Mouse (Mus musculus) urinary bladder, postnatal 4 days (tissue): Measurements from ENCODE around the gene Rab33b.
"Not testable (repeated sequence)": the region's sequence is repeated elsewhere in the genome, so short reads cannot be mapped to it uniquely, and the experiment has no call there.

Experiments
- DNase-seq, 2 experiments: peaks; one replicate each; pipeline ENCODE4 v3.0.0; 2021 to 2022; ENCODE audit warnings: low spot score in 2 of 2

Rab33b gene

DNA sequence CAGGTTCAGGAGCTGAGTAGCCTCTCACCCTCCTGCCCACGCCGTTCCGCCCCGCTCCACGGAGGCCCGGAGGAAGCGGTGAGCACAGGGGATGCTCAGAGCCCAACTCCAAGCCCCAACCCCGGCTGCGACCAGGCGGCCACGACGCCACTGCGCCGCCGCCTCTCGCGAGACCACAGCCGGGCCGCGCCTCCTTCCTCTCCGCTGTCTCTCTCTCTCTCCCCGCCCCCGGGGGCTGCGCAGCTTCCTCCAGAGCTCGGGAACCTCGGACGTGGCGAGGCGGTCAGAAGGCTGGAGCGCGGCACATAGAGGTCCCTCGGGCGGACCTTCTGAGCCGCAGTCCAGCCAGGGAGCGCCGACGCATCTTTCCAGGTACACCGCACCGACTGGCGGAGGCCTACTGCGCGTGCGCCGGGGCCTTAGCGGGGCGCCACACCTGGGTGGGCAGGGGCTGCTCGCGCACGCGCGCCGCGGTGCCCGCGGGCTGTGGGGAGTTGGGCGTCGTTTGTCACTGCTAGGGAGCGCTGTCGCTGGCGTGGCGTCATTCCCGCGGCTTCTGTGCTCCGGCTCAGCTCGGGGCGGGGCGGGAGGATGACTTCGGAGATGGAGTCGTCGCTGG is at the start of gene Rab33b:
Gene Rab33b, plus strand, starts transcription at position 180 of the 619 bp plus-strand sequence.
- peak; percentile 97 to 98 for DNase-seq

DNA sequence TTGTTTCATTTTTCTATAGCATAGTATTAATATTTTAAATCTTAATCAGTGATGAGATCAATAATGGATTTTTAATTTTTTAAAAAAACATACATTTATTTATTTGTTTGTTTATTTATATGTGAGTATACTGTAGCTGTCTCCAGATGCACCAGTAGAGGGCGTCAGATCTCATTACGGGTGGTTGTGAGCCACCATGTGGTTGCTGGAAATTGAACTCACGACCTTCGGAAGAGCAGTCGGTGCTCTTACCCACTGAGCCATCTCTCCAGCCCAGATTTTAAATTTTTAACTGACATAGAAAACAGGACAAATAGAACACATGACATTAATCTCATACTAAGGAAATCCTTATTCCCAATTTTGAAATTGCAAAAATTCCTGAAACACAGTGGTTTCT is 49.4 kb upstream of the Rab33b start:
- DNase-seq: not testable (repeated sequence)

DNA sequence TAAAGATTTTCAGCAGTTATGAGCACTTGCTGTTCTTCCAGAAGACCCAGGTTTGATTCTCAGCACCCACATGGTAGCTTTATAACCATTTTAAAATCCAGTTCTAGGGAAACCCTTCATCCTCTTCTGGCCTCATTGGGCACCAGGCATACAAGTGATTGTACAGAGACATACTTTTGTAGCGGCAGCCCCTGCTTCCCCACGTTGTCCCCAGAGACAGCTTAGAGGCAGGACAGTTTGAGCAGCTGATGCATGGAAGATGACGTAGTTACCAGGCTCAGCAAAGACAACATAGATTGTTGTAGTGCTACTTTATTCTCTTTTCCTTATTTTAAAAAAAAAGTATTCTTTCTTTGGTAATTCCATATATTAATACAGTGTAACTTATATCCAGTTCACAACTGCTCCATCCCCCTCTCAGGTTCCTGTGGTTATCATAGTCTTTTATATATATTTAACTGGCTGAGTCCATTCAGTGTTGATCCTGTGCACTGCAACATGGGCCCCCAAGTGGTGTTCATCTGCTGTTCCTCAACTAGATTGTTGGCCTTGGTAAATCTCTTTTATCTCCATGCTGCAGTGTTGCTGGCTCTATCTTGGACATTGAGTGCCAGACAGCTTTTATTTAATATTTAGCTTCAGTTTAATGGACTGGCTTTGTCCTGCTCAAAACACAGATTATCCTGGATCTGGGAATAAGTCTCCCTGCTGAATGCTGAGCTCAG is 48.7 kb upstream of the Rab33b start:
- no peak for DNase-seq

DNA sequence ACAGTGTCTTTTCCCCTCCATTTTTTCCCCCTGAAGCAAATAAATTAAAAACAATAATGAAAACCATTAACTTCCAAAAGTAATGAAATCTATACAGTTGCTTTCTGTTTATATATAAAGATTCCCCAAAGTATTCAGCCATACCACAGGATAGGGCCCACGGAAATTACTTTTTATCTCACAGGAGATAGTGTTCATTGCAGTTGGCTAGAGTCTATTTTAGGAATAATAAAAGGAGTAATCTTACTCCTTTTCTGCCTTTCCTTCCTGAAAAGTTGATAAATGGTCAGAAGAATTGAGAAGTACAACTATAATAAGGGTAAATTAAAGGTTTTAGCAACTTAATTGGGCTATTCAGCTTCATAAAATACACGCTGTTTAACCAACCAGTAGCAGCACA is 15.2 kb upstream of the Rab33b start:
- DNase-seq: no peak

DNA sequence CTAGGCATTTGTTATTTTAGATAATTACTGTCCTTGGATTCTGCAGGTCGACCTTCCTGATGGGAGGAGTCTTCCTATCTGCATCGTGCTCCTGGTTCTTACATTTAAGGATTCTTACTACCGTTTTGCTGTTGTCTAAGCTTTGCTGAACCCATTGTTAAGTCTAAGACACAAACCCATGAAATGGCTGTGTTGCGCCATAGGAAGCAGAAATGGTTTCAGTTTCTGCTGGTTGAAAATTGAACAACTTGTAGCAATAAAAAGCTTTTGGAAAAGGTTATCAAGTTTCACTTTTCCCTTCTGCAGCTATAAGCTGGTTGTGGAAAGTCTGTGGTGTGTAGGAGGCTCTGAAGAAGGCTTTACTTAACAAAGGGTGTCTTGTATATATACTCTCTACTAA is 8.0 kb upstream of the Rab33b start:
- no peak for DNase-seq

DNA sequence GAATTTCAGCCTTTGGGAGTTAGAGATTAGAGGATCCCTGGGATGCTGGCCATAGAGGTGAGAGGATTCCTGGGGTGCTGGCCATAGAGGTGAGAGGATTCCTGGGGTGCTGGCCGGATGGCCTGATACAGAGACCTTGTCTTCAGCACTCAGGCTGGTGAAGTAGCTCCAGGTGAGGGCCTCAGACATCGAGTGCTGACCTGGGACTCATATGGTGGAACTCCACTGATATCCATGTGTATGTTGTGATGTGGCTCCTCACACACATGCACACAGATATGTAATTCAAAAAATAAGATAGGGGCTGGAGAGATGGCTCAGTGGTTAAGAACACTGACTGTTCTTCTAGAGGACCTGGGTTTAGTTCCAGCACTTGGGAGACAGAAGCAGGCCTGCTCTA is 3.8 kb upstream of the Rab33b start:
- DNase-seq: no peak

DNA sequence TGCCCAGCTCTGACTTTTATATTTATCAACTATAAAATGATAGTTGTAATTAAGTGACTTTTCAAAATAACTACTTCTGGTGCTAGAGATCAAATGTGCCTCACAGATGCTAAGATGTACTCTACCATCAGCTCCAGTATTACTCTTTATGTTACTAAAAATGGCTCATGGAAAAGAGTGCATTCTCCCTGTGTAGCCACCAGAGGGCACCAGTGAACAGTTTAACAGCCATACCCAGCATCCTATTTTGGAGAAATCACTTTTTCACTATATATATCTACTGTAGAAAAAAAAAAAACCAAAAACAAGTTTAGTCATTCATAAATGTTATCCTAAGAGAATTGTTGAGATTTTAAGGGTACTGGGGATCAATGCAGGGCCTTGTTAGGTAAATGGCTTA is 2.7 kb upstream of the Rab33b start:
- DNase-seq: no peak

DNA sequence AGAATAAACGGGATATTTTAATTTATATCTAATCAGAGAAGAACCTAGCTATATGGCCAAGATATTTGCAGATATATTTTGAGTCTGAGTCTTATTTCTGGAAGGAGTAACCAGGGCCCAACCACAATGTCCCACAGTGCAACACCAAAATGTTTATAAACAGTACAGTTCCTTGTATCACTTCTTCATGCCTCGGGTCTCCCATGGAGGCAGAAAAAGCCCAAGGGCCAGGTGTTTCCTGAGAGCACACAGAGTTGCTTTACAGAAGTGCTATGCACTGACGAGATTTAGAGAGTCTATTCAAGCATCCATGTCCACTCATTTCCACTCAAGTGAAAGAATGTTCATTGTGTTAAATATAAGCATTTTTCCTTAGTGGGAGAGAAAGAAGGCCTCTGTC is 1.8 kb upstream of the Rab33b start:
- DNase-seq: no peak

DNA sequence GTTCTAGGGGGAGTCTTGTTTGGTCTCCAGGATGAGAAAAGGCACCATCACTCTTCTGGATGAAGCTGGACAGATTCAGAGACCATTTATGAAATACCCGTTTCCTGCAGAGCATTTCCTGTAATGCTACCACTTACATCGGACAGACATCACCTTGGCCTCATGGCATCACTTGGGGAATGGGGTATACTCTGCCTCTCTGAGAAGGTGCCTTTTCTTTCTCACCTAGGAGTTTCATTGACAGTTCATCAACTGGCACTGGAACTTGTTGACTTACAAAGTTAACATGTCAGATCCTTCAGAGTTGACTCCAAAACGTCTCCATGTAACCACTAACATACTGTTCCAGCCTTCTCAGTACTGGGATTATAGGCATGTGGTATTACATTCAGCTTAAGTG is 939 bp upstream of the Rab33b start:
- no peak for DNase-seq

DNA sequence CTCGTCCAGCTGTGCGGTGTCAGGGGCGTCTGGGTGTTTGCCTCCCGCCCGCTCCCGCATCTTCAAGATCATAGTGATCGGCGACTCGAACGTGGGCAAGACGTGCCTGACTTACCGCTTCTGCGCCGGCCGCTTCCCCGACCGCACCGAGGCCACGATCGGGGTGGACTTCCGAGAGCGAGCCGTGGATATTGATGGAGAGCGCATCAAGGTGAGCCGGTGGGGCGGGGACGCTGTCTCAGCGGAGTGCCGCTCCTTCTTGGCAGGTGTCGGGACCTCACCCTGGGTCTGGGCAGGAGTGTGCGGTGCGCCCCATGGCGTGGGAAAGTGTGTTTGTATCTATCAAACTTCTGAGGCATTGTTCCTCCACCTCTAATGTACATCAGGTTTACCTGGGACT is 650 bp downstream of the Rab33b start:
- no peak for DNase-seq

DNA sequence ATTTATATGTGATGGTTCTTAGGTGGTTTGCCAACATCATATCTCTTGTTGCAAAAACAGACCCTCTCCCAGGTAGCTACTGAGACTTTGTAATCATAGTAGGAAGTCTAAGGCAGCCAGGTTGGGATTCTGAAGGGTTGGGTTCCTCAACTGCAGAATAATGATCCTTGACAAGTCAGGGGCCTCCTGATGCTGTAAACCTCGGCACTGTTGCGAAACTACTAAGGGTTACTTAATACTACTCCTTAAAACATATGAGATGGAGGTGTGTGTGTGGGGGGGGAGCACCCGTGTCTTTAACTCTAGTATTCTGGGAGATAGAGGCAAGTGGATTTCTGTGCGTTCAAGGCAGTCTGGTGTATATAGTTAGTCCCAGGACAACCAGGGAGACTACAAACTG is 1.6 kb downstream of the Rab33b start:
- DNase-seq: no peak

DNA sequence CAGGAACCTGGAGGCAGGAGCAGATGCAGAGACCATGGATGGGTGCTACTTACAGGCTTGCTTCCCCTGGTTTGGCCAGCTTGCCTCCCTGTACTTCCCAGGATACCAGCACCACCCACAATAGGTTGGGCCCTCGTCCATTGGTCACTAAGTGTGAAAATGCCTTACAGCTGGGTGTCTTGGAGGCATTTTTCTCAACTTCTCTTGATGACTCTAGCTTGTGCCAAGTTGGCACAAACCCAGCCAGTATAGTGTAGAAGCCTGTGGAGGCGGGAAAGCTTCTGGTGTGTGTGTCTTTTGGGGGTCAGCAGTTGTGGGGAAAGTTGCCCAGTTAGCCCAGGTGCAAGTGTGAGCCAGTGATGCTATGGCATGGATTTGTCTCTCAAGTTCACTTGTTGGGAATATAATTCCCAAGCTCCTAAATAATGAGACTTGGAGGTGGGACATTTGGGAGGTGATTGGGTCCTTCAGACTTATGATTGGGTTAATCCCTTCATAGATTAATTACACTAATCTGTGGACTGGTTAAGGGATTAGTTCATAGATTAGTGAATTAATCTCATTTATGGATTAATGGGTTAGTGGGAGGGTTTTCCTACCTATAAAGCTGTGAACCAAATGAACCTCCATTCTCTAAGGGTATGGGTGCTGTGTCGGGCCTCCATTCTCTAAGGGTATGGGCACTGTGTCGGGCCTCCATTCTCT is 2.9 kb downstream of the Rab33b start:
- DNase-seq: no peak

DNA sequence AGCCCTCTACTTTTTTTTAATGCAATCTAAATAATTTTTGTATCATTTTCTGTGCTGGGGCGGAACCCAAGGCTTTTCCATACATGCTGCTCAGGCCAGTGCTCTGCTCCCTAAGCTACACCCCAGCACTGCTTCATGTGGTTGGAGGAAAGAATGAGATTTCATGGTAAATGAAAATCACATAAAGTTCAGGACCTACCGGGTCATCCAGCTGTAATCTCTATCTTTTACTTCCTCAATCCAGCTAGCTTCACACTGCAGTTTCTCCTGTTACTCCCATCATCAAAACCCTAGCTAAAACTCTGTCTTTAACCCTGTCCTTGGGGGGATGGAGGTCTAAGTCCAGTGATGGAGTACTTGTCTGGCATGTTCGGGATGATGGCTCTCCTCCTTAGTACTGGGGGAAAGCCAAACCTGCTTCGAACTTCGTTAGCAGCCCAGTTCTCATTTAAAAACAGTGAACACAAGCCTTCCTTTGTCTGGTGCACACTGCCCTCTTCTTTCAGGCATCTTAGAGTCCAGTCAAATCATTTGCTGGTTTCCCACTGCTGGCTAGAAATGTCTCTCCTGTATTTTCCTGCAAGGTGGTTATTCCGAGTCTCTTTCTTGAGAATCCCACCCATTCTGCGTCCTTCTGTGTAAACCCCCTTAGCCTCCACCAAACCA is 6.5 kb downstream of the Rab33b start:
- DNase-seq: no peak

DNA sequence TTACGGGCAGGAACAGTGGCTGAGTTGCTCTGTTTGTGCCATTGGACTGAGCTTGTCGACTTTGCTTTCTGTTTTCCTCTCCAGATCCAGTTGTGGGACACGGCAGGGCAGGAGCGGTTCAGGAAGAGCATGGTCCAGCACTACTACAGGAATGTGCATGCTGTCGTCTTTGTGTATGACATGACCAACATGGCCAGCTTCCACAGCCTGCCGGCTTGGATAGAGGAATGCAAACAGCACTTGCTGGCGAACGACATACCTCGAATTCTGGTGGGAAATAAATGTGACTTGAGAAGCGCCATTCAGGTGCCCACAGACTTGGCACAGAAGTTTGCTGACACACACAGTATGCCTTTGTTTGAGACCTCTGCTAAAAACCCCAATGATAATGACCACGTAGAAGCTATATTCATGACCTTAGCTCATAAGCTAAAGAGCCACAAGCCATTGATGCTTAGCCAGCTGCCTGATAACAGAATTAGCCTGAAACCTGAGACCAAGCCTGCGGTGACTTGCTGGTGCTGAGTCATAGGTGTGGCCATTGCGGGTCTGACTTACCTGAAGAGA is 9.6 kb downstream of the Rab33b start:
- peak in 1 of 2 experiments; percentile 40 for DNase-seq

DNA sequence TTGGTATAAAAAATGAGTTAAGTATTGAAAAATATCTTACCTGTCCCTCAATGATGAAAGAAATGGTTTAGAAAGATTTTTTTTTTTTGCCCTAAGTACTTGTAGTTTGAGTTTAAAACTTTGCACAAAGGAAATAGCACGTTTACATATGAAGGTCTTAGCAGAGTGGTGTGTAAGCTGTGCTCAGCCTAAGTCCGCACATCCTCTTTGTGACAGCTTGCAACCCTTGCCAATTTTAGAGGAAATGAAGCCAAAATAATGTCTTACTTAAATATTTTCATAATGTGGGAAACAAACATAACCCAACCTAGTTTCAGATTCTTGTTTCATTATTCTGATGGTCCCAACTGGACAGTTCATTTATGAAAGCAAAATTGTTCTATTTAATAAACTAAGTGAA is 10.7 kb downstream of the Rab33b start:
- DNase-seq: no peak

DNA sequence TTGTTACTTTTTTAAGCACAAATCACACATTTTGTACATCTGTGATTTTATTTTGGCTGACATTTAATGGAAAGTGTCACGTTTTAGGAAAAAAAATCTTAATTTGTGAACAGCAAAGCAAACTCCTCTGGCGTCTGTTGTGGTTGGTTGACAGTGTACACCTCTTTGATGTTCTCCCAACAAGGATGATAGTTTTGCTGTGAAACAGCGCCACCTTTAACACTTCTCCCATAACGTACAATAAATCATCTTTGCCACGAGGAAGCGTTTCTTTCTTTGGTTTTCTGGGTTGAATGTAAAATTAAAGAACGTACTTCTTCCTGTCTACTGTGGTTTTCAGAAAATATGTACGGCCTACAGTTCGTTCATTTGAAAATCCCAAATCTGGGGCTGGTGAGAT is 11.9 kb downstream of the Rab33b start:
- no peak for DNase-seq

DNA sequence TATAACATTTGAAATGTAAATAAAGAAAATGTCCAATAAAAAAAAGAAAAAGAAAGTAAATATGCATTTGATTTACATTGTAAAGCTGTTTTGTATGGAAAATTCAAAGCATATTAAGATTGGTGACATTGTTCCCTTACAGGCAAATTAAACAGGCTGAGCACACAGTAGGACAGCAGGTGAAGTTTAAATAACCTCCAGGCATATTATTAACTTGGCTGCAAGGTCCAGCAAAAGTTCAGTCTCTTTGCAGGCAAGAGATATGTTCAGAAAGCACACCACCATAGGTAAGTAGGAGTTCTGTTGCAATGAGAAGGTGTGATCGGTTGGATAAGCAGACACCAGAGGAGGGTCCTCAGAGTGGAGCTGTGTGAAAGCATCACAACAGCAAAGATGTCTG is 14.3 kb downstream of the Rab33b start:
- no peak for DNase-seq

DNA sequence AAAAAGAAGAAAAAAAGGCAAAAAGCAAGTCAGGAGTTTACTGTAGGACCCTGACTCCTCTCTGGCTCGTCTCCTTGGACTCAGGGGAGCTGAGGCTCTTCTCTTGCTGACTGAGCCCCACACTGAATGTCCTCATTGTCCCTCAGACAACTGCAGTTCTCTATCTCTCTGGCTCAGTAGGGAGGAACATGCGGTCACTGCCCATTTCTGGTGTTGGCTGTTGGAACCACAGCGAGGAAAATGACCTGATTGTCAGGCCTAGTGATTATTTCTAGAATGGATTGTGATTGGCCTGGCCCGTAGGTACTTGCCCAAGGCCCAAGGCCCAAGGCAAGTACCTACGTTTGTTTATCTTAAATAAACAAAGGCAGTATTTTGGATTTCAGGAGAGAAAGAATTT is 14.9 kb downstream of the Rab33b start:
- DNase-seq: no peak

DNA sequence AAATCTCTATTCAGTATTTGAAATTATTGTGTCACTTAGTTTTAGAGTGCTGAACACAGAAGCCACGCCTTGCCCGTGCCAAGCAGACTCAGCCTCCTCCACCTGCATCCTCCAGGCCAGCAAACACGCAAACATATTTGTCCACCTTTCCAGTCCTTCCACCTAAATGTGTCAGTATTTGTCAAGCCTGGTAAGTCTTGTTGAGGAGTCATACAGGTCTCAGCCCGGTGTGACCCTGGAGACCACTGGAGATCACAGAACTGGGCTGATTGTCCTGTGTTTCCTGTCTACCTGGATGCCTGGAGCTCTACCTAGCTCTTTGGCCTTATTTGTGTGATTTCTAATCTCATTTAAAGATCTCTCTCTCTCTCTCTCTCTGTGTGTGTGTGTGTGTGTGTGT is 16.2 kb downstream of the Rab33b start:
- DNase-seq: peak in 1 of 2 experiments; percentile 28

DNA sequence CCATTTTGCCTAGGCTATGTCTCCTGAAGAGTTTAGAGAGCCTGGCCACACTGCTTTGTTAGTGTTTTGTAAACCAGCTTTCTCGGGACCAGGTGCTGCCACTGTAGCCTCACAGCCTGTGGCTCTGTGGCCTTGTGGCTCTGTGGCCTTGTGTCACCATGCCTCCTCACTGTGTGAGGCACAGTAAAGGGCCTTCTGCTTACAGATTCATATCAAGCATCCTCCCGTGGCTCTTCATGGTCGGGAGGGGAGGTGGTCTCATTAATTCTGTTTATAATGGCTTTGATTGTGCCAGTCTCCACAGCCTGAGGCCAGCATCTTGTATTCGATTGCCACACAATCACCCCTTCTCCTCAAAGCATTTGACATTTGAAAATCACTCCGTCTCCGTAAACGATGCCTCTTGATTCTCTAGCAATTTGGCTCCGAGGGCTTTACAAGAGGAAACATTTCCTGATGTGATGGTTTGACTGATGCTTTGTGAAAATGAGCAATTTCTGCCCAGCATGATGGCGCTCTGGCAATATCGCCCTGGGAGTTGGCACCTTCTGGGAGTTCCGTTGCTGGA is 20.7 kb downstream of the Rab33b start:
- no peak for DNase-seq

DNA sequence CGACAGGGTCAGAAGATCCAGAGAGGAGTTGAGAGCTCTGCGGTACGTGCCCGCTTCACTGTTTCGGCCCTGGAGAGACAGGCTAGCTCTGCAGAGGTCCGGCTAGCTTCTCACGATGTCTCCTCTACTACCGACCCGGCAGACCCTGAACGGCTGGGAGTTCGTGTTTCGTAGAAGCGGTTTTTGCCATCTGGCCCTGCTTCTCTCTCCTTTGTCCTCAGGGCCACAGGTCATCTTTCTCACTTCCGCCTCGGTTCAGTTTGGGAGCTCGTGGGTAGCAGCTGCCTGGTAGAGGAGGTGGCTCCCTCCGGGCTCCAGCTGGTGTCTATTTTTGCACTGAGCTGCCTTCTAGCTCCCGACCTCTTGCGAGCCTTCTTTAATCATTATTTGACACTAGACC is 21.7 kb downstream of the Rab33b start:
- no peak for DNase-seq

DNA sequence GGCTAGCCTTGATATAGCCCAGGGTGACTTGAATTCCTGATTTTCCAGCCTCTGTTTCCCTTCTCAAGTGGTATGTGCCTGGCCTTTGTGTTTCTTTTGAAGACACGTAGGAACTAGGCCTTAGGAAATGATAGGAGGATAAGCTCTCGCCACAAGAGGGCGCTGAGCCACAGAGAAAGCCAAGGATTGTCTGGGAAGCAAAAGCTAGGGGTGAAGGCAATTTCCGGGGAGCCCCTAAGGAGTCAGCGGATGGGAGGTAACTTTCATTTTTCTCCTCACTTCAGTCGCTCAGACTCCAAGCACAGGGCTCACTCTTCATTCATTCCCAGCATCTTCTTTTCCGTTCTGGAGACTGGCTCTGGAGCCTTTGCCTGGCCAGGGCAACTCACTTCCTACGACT is 27.2 kb downstream of the Rab33b start:
- DNase-seq: peak; percentile 55 to 79
